Mouse (Mus musculus): ENCODE results near the gene Garnl3. TPM values are rescaled to one million over a fixed set of nuclear protein-coding genes. Genes with fewer than 3 reads are reported as not detected.
A peak's percentile ranks its signal among the peaks of the same experiment; 100 is the strongest.

Garnl3 gene
- polyA plus RNA-seq, 1 experiment from 2014 or later, result 0.40 TPM

DNA sequence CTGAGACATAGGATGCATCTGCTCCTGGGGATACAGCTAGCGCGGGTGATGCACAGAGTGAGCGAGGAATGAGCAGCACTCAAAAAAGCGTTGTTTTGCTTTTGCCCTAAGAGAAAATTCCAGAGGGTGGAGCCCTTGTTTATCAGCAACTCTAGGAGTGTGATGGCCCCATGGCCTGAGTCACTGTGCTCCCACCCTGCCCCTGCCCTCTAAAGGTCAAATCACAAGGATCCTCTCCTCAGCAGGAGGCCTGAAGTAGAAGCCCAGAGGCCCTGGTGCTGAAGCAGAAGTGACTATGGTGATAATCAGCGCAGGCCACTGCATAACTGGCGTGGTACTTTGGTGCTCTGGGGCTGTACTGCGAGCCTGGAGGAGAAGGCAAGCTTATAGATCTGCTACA lies 28.1 kb upstream of the Garnl3 start:
- Histone ChIP-seq H3K27ac (ENCODE audit: low read depth) (no peak overlapping the region), H3K4me2 (ENCODE audit: low read depth, low read length) (no peak overlapping the region), H3K4me3 (ENCODE audit: low read depth, low read length) (no peak overlapping the region), H3K9ac (replicated peaks) (no peak overlapping the region), H3K27me3 (ENCODE audit: insufficient read depth, low read length) (no peaks in the 10 kb centered on the region), H3K4me1 (ENCODE audit: insufficient read depth) (no peaks in the 10 kb centered on the region), H3K9me3 (ENCODE audit: low read length) (no peaks in the 10 kb centered on the region), H3K36me3 (replicated peaks; ENCODE audit: insufficient read depth, low read length) (no peaks in the 10 kb centered on the region)
- DNase-seq (no peak), ATAC-seq (no peak)
- TF ChIP-seq EP300 (IDR thresholded peaks at IDR 0.05; ENCODE audit: low read depth), result no peak
- no peak for TF ChIP-seq CTCF (IDR thresholded peaks at IDR 0.05; ENCODE audit: low read depth)
- 70% methylated on average over 7 of the region's 7 CpGs for WGBS (ENCODE audit: insufficient replicate concordance)

DNA sequence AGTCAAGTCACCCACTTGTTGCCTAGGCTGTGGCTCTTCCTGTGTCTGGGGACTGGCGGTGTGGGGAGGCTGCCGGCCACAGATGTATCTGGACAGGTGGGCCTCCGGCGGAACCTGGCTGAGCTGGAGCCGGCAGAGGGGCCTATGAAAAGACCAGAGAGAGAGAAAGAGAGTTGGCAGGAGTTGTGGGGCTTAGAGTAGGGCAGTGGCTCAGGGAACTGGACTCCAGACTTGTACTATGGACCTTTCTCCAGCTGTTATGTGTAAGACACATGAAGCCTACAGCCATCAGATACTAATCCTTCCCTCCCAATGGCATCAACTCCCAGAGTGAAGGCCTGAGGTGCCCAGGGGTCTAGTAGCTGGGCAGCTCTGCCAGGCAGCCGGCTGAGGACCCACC lies 27.4 kb upstream of the Garnl3 start:
- no peak overlapping the region for H3K9ac ChIP-seq (replicated peaks)
- TF ChIP-seq EP300 (IDR thresholded peaks at IDR 0.05; ENCODE audit: low read depth) (no peak), CTCF (IDR thresholded peaks at IDR 0.05; ENCODE audit: low read depth) (no peak)
- DNase-seq, result no peak
- no peak overlapping the region for H3K4me3 ChIP-seq (ENCODE audit: low read depth, low read length)
- no peaks in the 10 kb centered on the region for H3K27me3 ChIP-seq (ENCODE audit: insufficient read depth, low read length)
- ATAC-seq, result no peak
- H3K4me1 ChIP-seq (ENCODE audit: insufficient read depth), result no peaks in the 10 kb centered on the region
- H3K27ac ChIP-seq (ENCODE audit: low read depth), result no peak overlapping the region
- H3K4me2 ChIP-seq (ENCODE audit: low read depth, low read length), result no peak overlapping the region
- no peaks in the 10 kb centered on the region for H3K9me3 ChIP-seq (ENCODE audit: low read length)
- 83% methylated on average over 6 of the region's 6 CpGs for WGBS (ENCODE audit: insufficient replicate concordance)
- H3K36me3 ChIP-seq (replicated peaks; ENCODE audit: insufficient read depth, low read length), result no peaks in the 10 kb centered on the region

DNA sequence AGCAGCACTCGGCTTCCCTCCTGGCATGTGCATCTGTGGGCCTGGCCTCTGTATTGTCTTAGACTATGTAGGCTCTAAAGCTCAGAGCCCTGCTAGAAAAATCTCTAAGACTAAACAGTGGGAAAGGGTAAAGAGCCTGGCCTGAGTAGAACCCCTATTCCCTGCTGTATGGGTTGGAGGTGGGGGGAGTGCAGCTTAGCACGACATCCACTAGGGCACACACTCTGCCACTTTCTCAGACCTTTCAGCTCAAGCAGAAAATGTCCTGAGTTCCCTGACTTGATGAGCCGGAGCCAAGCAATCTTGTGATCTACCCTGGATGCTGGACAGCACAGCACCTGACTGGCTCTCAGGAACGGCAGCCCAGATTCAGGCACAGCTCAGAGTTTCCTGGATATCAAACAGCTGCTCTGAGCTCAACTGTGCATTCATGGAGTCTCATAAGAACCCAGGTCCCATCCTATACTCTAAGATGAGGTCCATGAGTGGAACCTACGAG lies 24.9 kb upstream of the Garnl3 start:
- H3K9me3 ChIP-seq (ENCODE audit: low read length), result no peaks in the 10 kb centered on the region
- TF ChIP-seq EP300 (IDR thresholded peaks at IDR 0.05; ENCODE audit: low read depth), result no peak
- TF ChIP-seq CTCF (IDR thresholded peaks at IDR 0.05; ENCODE audit: low read depth), result no peak
- no peak overlapping the region for H3K4me2 ChIP-seq (ENCODE audit: low read depth, low read length)
- H3K36me3 ChIP-seq (replicated peaks; ENCODE audit: insufficient read depth, low read length), result no peaks in the 10 kb centered on the region
- 74% methylated on average over 5 of the region's 5 CpGs for WGBS (ENCODE audit: insufficient replicate concordance)
- DNase-seq, result no peak
- no peak overlapping the region for H3K27ac ChIP-seq (ENCODE audit: low read depth)
- ATAC-seq, result no peak
- no peaks in the 10 kb centered on the region for H3K4me1 ChIP-seq (ENCODE audit: insufficient read depth)
- no peak overlapping the region for H3K4me3 ChIP-seq (ENCODE audit: low read depth, low read length)
- H3K9ac ChIP-seq (replicated peaks), result no peak overlapping the region
- H3K27me3 ChIP-seq (ENCODE audit: insufficient read depth, low read length), result no peaks in the 10 kb centered on the region

DNA sequence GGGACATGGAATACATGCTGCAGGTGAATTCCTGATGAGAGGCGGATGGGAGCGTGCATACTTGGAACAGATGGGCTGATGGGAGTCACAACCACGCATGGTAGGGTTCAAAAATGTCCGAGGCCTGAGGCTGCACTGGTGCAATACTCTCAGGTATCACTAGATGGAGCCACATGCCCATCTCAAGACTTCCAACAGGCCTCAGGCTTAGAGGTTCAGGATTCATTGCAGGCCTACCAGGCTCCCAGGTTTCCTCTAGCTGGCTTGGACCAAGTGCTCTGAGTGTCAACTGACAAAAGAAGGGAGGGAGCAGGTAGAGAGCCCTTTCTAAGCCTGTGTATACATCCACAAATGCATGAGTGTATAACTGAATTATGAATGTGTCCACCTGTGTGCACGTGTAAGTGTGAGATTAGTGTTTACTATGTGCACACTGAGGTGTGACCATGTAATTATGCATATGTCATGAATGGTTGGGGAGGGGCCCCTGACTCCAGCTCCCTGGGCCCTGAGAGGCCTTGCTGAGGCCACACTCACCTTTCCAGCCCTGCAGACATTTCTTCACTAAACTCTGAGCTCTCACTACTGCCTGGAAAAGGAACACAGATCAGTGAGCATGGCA lies 23.4 kb upstream of the Garnl3 start:
- ATAC-seq, result no peak; the same call in 1 of the 2 replicates
- WGBS (ENCODE audit: insufficient replicate concordance), result 31% methylated on average over 5 of the region's 5 CpGs
- Histone ChIP-seq H3K4me2 (ENCODE audit: low read depth, low read length) (no peak overlapping the region), H3K4me1 (ENCODE audit: insufficient read depth) (no peaks in the 10 kb centered on the region), H3K36me3 (replicated peaks; ENCODE audit: insufficient read depth, low read length) (no peaks in the 10 kb centered on the region), H3K27me3 (ENCODE audit: insufficient read depth, low read length) (no peaks in the 10 kb centered on the region), H3K9me3 (ENCODE audit: low read length) (no peaks in the 10 kb centered on the region), H3K27ac (ENCODE audit: low read depth) (no peak overlapping the region), H3K9ac (replicated peaks) (no peak overlapping the region), H3K4me3 (ENCODE audit: low read depth, low read length) (no peak overlapping the region)
- TF ChIP-seq EP300 (IDR thresholded peaks at IDR 0.05; ENCODE audit: low read depth) (no peak), CTCF (IDR thresholded peaks at IDR 0.05; ENCODE audit: low read depth) (peak; percentile 95)
- peak; percentile 73 for DNase-seq

DNA sequence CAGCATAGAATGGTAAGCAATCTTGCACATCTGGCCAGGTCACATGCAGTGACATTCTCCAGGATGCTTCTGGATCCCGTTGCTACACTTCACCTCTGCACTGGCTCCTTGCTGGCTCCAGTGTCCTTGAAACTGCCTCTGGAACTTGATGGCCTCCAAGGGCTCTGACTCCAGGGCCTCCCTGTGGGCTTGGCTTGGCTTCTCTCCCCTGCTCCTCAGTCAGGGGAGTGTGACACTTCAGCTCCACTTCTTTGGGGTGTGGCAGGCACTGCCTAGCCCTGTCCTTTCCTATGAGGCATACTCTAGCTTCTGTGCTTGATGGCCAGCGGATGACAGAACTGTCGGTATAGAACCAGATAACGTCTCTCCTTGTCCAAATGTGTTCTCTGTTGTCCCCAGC lies 15.5 kb upstream of the Garnl3 start:
- 78% methylated on average over 4 of the region's 4 CpGs for WGBS (ENCODE audit: insufficient replicate concordance)
- ATAC-seq, result no peak

DNA sequence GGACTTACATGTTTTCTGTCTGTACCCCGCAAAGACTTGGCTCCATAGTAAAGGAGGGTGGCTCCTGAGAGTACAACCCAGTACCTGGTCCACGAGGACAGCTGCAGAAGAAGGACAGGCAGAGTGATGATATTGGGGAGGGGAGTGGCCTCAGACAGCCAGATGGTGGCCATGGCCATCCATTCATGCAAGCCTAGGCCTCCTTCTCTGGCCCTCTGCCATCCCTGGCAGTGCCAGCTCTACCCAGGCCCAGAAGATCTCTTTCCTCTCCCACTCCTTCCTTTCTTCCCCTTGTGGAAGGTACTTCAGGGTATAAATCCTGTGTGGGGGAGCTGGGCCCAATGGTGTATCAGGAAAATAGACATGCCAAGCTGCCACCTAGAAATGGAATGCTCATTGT lies 11.8 kb upstream of the Garnl3 start:
- no peak for DNase-seq
- Histone ChIP-seq H3K9ac (replicated peaks) (no peak overlapping the region), H3K4me1 (ENCODE audit: insufficient read depth) (no peaks in the 10 kb centered on the region), H3K9me3 (ENCODE audit: low read length) (no peaks in the 10 kb centered on the region), H3K4me2 (ENCODE audit: low read depth, low read length) (no peak overlapping the region), H3K27me3 (ENCODE audit: insufficient read depth, low read length) (no peaks in the 10 kb centered on the region), H3K27ac (ENCODE audit: low read depth) (no peak overlapping the region), H3K4me3 (ENCODE audit: low read depth, low read length) (no peak overlapping the region), H3K36me3 (replicated peaks; ENCODE audit: insufficient read depth, low read length) (no peaks in the 10 kb centered on the region)
- WGBS (ENCODE audit: insufficient replicate concordance), result 77% methylated on average over 2 of the region's 2 CpGs
- TF ChIP-seq CTCF (IDR thresholded peaks at IDR 0.05; ENCODE audit: low read depth) (no peak), EP300 (IDR thresholded peaks at IDR 0.05; ENCODE audit: low read depth) (no peak)
- ATAC-seq, result no peak

More for the DNA sequence above, 15.5 kb upstream of the Garnl3 start:
- Histone ChIP-seq H3K27ac (ENCODE audit: low read depth) (no peak overlapping the region), H3K4me1 (ENCODE audit: insufficient read depth) (no peaks in the 10 kb centered on the region), H3K9me3 (ENCODE audit: low read length) (no peaks in the 10 kb centered on the region), H3K4me2 (ENCODE audit: low read depth, low read length) (no peak overlapping the region), H3K27me3 (ENCODE audit: insufficient read depth, low read length) (no peaks in the 10 kb centered on the region), H3K9ac (replicated peaks) (no peak overlapping the region), H3K36me3 (replicated peaks; ENCODE audit: insufficient read depth, low read length) (no peaks in the 10 kb centered on the region), H3K4me3 (ENCODE audit: low read depth, low read length) (no peak overlapping the region)
- TF ChIP-seq CTCF (IDR thresholded peaks at IDR 0.05; ENCODE audit: low read depth), result no peak
- no peak for TF ChIP-seq EP300 (IDR thresholded peaks at IDR 0.05; ENCODE audit: low read depth)
- no peak for DNase-seq

Data from liver, postnatal 0 days (tissue).